Mouse (Mus musculus) liver, postnatal 0 days (tissue): ENCODE results near the gene Olfml2a.

Experiments
- CTCF ChIP-seq: sonication (generic); IDR thresholded peaks from 2 replicates; pipeline ENCODE4 v1.5.1; 2016; ENCODE audit warnings: antibody characterized with exemption, low read depth
- EP300 ChIP-seq: IDR thresholded peaks from 2 replicates; pipeline ENCODE4 v1.6.1; 2016; ENCODE audit warnings: antibody characterized with exemption, low read depth, mild to moderate bottlenecking

GRCm38 (mm10) chr2:38938007-38938406 lies 6.2 kb downstream of the Olfml2a start:
- TF ChIP-seq CTCF = no peak
- no peak for TF ChIP-seq EP300
